Mouse (Mus musculus) hindbrain, embryonic 16.5 days (tissue): ENCODE data around the gene Gemin5. TPM values are rescaled to one million over a fixed set of nuclear protein-coding genes. Genes with fewer than 3 reads are reported as not detected.
"Not testable (repeated sequence)": the region's sequence is repeated elsewhere in the genome, so short reads cannot be mapped to it uniquely, and the experiment has no call there.

Source experiments
- ATAC-seq: fragments of 200-750 bp; cut with Nextera tagmentation; 2 replicates; pipeline ENCODE4 v1.8.0; 2017; ENCODE audit warnings: moderate TSS enrichment, moderate library complexity
- H3K27ac ChIP-seq: fragments of 300-500 bp; sonication (generic); 2 replicates; pipeline ENCODE4 v1.5.1; 2014; ENCODE audit warnings: low read depth, mild to moderate bottlenecking, control low read depth, low read length, moderate library complexity
- H3K27me3 ChIP-seq: fragments of 300-500 bp; sonication (generic); replicated peaks from 2 replicates; pipeline ENCODE4 v1.6.1; 2014; ENCODE audit warnings: low read length; ENCODE audit not compliant: control insufficient read depth, insufficient read depth
- H3K36me3 ChIP-seq: fragments of 300-500 bp; sonication (generic); 2 replicates; pipeline ENCODE4 v1.6.1; 2014; ENCODE audit warnings: mild to moderate bottlenecking, low read length, moderate library complexity, mixed read lengths; ENCODE audit not compliant: control insufficient read depth, insufficient read depth
- H3K4me1 ChIP-seq: fragments of 300-500 bp; sonication (generic); 2 replicates; pipeline ENCODE4 v1.6.1; 2014; ENCODE audit warnings: low read depth, low read length; ENCODE audit not compliant: control insufficient read depth, insufficient read depth
- H3K4me2 ChIP-seq: fragments of 300-500 bp; sonication (generic); 2 replicates; pipeline ENCODE4 v1.6.1; 2014; ENCODE audit warnings: mild to moderate bottlenecking, low read length, control low read depth, moderate library complexity
- H3K4me3 ChIP-seq: fragments of 300-500 bp; sonication (generic); 2 replicates; pipeline ENCODE4 v1.5.1; 2014; ENCODE audit warnings: mild to moderate bottlenecking, low read length, control low read depth, moderate library complexity
- H3K9ac ChIP-seq: fragments of 300-500 bp; sonication (generic); 2 replicates; pipeline ENCODE4 v1.6.1; 2014; ENCODE audit warnings: low read depth, mild to moderate bottlenecking, control low read depth, low read length, moderate library complexity
- H3K9me3 ChIP-seq: fragments of 300-500 bp; sonication (generic); 2 replicates; pipeline ENCODE4 v1.6.1; 2014; ENCODE audit warnings: mild to moderate bottlenecking, low read length, moderate library complexity; ENCODE audit not compliant: control insufficient read depth
- WGBS: fragments of 180-500 bp; shearing (Covaris S2); extraction: QIAGEN DNeasy Blood & Tissue Kit; methylation state at CpG from one replicate; pipeline ENCODE4 v1.1.7; 2014; 5-methylcytosine and 5-hydroxymethylcytosine counted together
- polyA plus RNA-seq: library from polyadenylated mRNA; unstranded; fragments of >200 nt; fragmentation: Nextera tagmentation; extraction: Ambion mirVana; gene quantifications from 2 replicates; pipeline ENCODE4 v1.2.1, GENCODE M21; 2015

Gene Gemin5
- polyA plus RNA-seq, 1 experiment from 2014 or later, result 13.4 TPM

GRCm38 (mm10) chr11:58107009-58107408 lies 61.3 kb downstream of the Gemin5 start:
- Histone ChIP-seq H3K27me3 (no peaks in the 10 kb centered on the region), H3K27ac (no peak overlapping the region), H3K4me2 (no peak overlapping the region), H3K9ac (no peak overlapping the region), H3K4me1 (peaks cover 15% of the 10 kb centered on the region), H3K9me3 (no peaks in the 10 kb centered on the region), H3K36me3 (peaks cover 10% of the 10 kb centered on the region), H3K4me3 (no peak overlapping the region)
- WGBS, result 43% methylated on average over 3 of the region's 3 CpGs
- no peak for ATAC-seq

DNA sequence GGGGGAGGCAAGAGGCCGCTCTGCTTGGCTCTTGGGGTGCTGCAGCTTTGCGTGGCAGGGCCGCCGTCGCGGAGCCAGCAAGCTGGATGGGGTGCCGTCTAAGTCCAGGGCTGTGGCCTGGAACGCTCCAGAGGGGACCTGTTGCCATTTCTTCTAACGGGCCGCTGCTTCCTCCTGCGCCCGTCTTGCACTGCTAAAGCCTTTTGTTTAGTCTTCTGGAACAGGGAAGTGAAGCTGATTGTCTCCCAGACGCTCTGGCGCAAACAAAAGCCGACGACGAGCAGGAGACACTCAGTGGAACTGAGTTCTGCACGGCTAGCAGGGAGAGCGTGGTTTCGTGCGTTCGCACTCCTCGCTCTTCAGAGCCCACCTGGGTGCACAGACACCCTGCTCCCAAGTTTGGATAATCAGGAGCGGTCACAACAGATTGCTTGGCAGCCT lies 64.0 kb downstream of the Gemin5 start:
- peak overlapping the region; percentile 86 for H3K9ac ChIP-seq
- ATAC-seq, result peak; percentile 0; the same call in 1 of the 2 replicates
- no peaks in the 10 kb centered on the region for H3K27me3 ChIP-seq
- no peaks in the 10 kb centered on the region for H3K36me3 ChIP-seq
- H3K4me1 ChIP-seq, result peaks cover 15% of the 10 kb centered on the region
- WGBS, result under 1% methylated on average over 24 of the region's 24 CpGs
- peak overlapping the region; percentile 67 for H3K4me2 ChIP-seq
- H3K27ac ChIP-seq, result peak overlapping the region; percentile 85
- H3K9me3 ChIP-seq, result no peaks in the 10 kb centered on the region
- H3K4me3 ChIP-seq, result peak overlapping the region; percentile 74

- peak; percentile 98 for ATAC-seq
- H3K4me3 ChIP-seq, result peak within 1 kb of the TSS; percentile 74
- H3K9ac ChIP-seq, result peak within 1 kb of the TSS; percentile 86
- no peaks in the 10 kb centered on the region for H3K36me3 ChIP-seq
- H3K27ac ChIP-seq, result peak within 1 kb of the TSS; percentile 85
- peaks cover 15% of the 10 kb centered on the region for H3K4me1 ChIP-seq
- H3K9me3 ChIP-seq, result no peaks in the 10 kb centered on the region
- WGBS, result under 1% methylated on average over 53 of the region's 55 CpGs
- H3K4me2 ChIP-seq, result peak within 1 kb of the TSS; percentile 72
- H3K27me3 ChIP-seq, result peaks cover 2% of the 10 kb centered on the region
Measured at GRCm38 (mm10) chr11:58103697-58104306, 64.5 kb downstream of the Gemin5 start, which contains the start of gene Cnot8. Cnot8 (plus strand) TSS chr11:58104153.

GRCm38 (mm10) chr11:58103344-58103653 lies 65.0 kb downstream of the Gemin5 start:
- WGBS, result 54% methylated on average over 13 of the region's 13 CpGs
- peak; percentile 61 for ATAC-seq
- H3K4me2 ChIP-seq, result peak overlapping the region; percentile 72

GRCm38 (mm10) chr11:58102581-58103343 lies 65.6 kb downstream of the Gemin5 start:
- H3K36me3 ChIP-seq, result no peaks in the 10 kb centered on the region
- ATAC-seq, result no peak
- peak overlapping the region; percentile 70; the same call in 1 of the 2 replicates for H3K27ac ChIP-seq
- H3K4me2 ChIP-seq, result peak overlapping the region; percentile 72
- peak overlapping the region; percentile 74 for H3K4me3 ChIP-seq
- H3K27me3 ChIP-seq, result peaks cover 5% of the 10 kb centered on the region
- peak overlapping the region; percentile 67; the same call in 1 of the 2 replicates for H3K9ac ChIP-seq
- 92% methylated on average over 9 of the region's 9 CpGs for WGBS
- peaks cover 17% of the 10 kb centered on the region for H3K4me1 ChIP-seq
- no peaks in the 10 kb centered on the region for H3K9me3 ChIP-seq

More at GRCm38 (mm10) chr11:58103344-58103653, 65.0 kb downstream of the Gemin5 start:
- Histone ChIP-seq H3K36me3 (no peaks in the 10 kb centered on the region), H3K27me3 (peaks cover 5% of the 10 kb centered on the region), H3K4me1 (peaks cover 15% of the 10 kb centered on the region), H3K27ac (peak overlapping the region; percentile 70), H3K4me3 (peak overlapping the region; percentile 74), H3K9me3 (no peaks in the 10 kb centered on the region), H3K9ac (peak overlapping the region; percentile 67)

- H3K4me2 ChIP-seq, result no peak overlapping the region
- no peak overlapping the region for H3K4me3 ChIP-seq
- peaks cover 7% of the 10 kb centered on the region for H3K27me3 ChIP-seq
- no peak overlapping the region for H3K27ac ChIP-seq
- 80% methylated on average over 3 of the region's 3 CpGs for WGBS
- no peaks in the 10 kb centered on the region for H3K36me3 ChIP-seq
- H3K9ac ChIP-seq, result no peak overlapping the region
- no peak for ATAC-seq
- no peaks in the 10 kb centered on the region for H3K9me3 ChIP-seq
- peaks cover 16% of the 10 kb centered on the region for H3K4me1 ChIP-seq
Measured at GRCm38 (mm10) chr11:58102146-58102545, 66.2 kb downstream of the Gemin5 start.

DNA sequence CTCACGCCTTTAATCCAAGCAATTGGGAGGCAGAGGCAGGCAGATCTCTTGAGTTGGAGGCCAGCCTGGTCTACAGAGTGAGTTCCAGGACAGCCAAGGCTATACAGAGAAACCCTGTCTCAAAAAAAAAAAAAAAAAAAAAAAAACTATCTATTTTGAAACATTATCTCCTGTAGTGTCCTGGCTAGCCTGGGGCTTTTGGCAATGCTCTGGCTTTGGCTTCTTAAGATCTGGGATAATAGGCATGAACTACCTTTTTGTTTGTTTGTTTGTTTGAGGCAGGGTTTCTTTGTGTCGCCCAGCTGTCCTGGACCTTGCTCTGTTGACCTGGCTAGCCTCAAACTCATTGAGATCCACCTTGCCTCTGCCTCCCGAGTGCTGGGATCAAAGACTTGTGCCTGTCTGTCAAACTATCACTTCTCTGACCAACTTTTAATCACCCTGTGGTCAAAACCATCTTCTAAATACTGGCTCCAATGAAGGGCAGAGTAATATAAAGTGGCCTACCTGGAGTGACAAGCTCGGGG lies 67.1 kb downstream of the Gemin5 start:
- peaks cover 11% of the 10 kb centered on the region for H3K27me3 ChIP-seq
- no peak overlapping the region for H3K27ac ChIP-seq
- peaks cover 15% of the 10 kb centered on the region for H3K4me1 ChIP-seq
- ATAC-seq, result no peak
- no peaks in the 10 kb centered on the region for H3K9me3 ChIP-seq
- H3K36me3 ChIP-seq, result no peaks in the 10 kb centered on the region
- H3K4me3 ChIP-seq, result no peak overlapping the region
- no peak overlapping the region for H3K9ac ChIP-seq
- WGBS, result 87% methylated on average over 4 of the region's 4 CpGs
- H3K4me2 ChIP-seq, result no peak overlapping the region

- no peak for ATAC-seq
- Histone ChIP-seq H3K36me3 (no peaks in the 10 kb centered on the region), H3K4me3 (no peak overlapping the region), H3K27me3 (peaks cover 11% of the 10 kb centered on the region), H3K27ac (no peak overlapping the region), H3K4me2 (no peak overlapping the region), H3K9me3 (no peaks in the 10 kb centered on the region), H3K4me1 (peaks cover 10% of the 10 kb centered on the region), H3K9ac (no peak overlapping the region)
- WGBS, result 81% methylated on average over 2 of the region's 2 CpGs
Measured at GRCm38 (mm10) chr11:58100006-58100405, 68.3 kb downstream of the Gemin5 start.

GRCm38 (mm10) chr11:58098366-58098720 lies 70.0 kb downstream of the Gemin5 start:
- not testable (repeated sequence) for H3K9ac ChIP-seq, H3K4me3 ChIP-seq, H3K4me1 ChIP-seq, H3K9me3 ChIP-seq, H3K27ac ChIP-seq, H3K4me2 ChIP-seq, ATAC-seq, H3K36me3 ChIP-seq
- WGBS, result 68% methylated on average over 5 of the region's 5 CpGs
- H3K27me3 ChIP-seq, result peaks cover 11% of the 10 kb centered on the region
